In the genomic region with DNA sequence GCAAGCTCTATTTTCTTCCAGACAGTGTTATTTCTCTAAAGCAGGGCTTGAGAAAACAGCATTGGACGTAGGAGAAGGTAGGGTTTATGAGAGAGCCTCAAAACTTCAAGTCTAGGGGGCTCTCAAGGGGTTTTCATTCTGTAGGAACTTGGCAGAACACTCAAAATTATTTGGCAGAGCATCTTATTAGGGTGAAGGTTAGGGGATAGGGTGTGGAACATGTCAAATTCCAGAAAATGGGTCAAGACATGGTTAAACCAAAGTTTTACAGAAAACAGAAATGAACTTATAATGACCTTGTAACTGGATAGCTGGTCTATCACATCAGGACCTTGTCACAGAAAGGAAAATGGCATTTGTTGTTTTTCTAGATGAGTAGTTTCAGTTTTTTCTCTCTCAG, we compare ENCODE assay signal across 28 mouse cellular contexts.
DNase-seq lines count a peak whose midpoint lies in the region; ATAC-seq and TF ChIP-seq lines count a peak whose summit lies in the region.
"Had no signal": no experiment of that assay in that cellular context is flagged by ENCODE, and none has a peak within 500 bp of the region (broad histone marks: within the 10 kb centered on the region; RNA-seq: fewer than 3 reads in every experiment).

No protein-coding gene starts in this region.

- H3K27ac ChIP-seq in embryonic facial prominence, embryonic 13.5 days = 0 out of 2 replicates have a peak overlapping the region, but pooled peaks have one; percentile 5
- no peak overlapping the region for H3K27ac ChIP-seq in embryonic facial prominence, embryonic 10.5 days (replicated peaks)
- H3K27ac ChIP-seq in kidney, postnatal 0 days = peak overlapping the region; percentile 62
- 0 out of 2 replicates have a peak overlapping the region, but pooled peaks have one; percentile 21 for H3K27ac ChIP-seq in stomach, embryonic 15.5 days
- H3K27ac ChIP-seq: embryonic facial prominence, embryonic 12.5 days; hindbrain, embryonic 12.5 days; hindbrain, postnatal 0 days; limb, embryonic 15.5 days; liver, embryonic 13.5 days had no signal

- TF ChIP-seq CTCF in kidney, postnatal 0 days (IDR thresholded peaks at IDR 0.05; ENCODE audit: low read depth) = no peak

- 0 out of 2 replicates have a peak, but pooled peaks cover 4% of the 10 kb centered on the region for H3K4me1 ChIP-seq in embryonic facial prominence, embryonic 13.5 days
- peaks cover 10% of the 10 kb centered on the region for H3K4me1 ChIP-seq in embryonic facial prominence, embryonic 10.5 days
- H3K4me1 ChIP-seq in kidney, postnatal 0 days (replicated peaks; ENCODE audit: insufficient read depth, low read length) = no peaks in the 10 kb centered on the region
- H3K4me1 ChIP-seq in stomach, embryonic 15.5 days = 0 out of 2 replicates have a peak, but pooled peaks cover 3% of the 10 kb centered on the region
- H3K4me1 ChIP-seq: embryonic facial prominence, embryonic 12.5 days; hindbrain, embryonic 12.5 days; intestine, embryonic 15.5 days; limb, embryonic 15.5 days; liver, embryonic 13.5 days had no signal

- DNase-seq in embryonic facial prominence, embryonic 10.5 days (ENCODE audit: low spot score) = no peak
- peak; percentile 41 for DNase-seq in heart, adult 8-10 months (ENCODE audit: low spot score)
- DNase-seq in heart, postnatal 25 days (ENCODE audit: low spot score) = no peak
- peak; percentile 70 for DNase-seq in kidney, postnatal 0 days (ENCODE audit: low spot score)
- DNase-seq in kidney, postnatal 10 days = no peak
- no peak for DNase-seq in adrenal gland, adult 2 months
- DNase-seq: cerebellum, adult 11 months; cerebellum, adult 9-10 months; cerebellum, postnatal 36 days; gastrocnemius, postnatal 10 days; heart, postnatal 14 days; kidney, postnatal 25 days; liver, embryonic 13.5 days; lung, adult 18-20 months; lung, postnatal 10 days; midbrain, embryonic 14.5 days; thymus, postnatal 14 days had no signal

- no peaks in the 10 kb centered on the region for H3K27me3 ChIP-seq in embryonic facial prominence, embryonic 13.5 days
- no peaks in the 10 kb centered on the region for H3K27me3 ChIP-seq in embryonic facial prominence, embryonic 10.5 days (replicated peaks; ENCODE audit: low read depth, poor library complexity, severe bottlenecking)
- H3K27me3 ChIP-seq in kidney, postnatal 0 days (ENCODE audit: insufficient read depth, low read length) = no peaks in the 10 kb centered on the region
- H3K27me3 ChIP-seq in stomach, embryonic 15.5 days (replicated peaks) = no peaks in the 10 kb centered on the region
- H3K27me3 ChIP-seq: CH12.LX; embryonic facial prominence, embryonic 12.5 days; hindbrain, embryonic 12.5 days; intestine, embryonic 15.5 days; limb, embryonic 15.5 days; liver, embryonic 13.5 days; Patski had no signal

- H3K36me3 ChIP-seq in embryonic facial prominence, embryonic 13.5 days = peaks cover 69% of the 10 kb centered on the region
- peaks cover 96% of the 10 kb centered on the region for H3K36me3 ChIP-seq in embryonic facial prominence, embryonic 10.5 days (replicated peaks)
- peaks cover 58% of the 10 kb centered on the region for H3K36me3 ChIP-seq in kidney, postnatal 0 days (ENCODE audit: insufficient read depth, low read length)
- H3K36me3 ChIP-seq in stomach, embryonic 15.5 days = peaks cover 34% of the 10 kb centered on the region

- WGBS in embryonic facial prominence, embryonic 13.5 days = 64% methylated on average over 1 of the region's 1 CpGs
- WGBS in embryonic facial prominence, embryonic 10.5 days = 79% methylated on average over 1 of the region's 1 CpGs
- 53% methylated on average over 1 of the region's 1 CpGs for WGBS in kidney, postnatal 0 days
- 52% methylated on average over 1 of the region's 1 CpGs for WGBS in stomach, embryonic 15.5 days

- no peak overlapping the region for H3K4me3 ChIP-seq in embryonic facial prominence, embryonic 13.5 days
- H3K4me3 ChIP-seq in embryonic facial prominence, embryonic 10.5 days = no peak overlapping the region
- H3K4me3 ChIP-seq in kidney, postnatal 0 days (replicated peaks; ENCODE audit: low read depth, low read length) = no peak overlapping the region
- H3K4me3 ChIP-seq in stomach, embryonic 15.5 days (replicated peaks) = no peak overlapping the region
- H3K4me3 ChIP-seq: embryonic facial prominence, embryonic 12.5 days; erythroblast, embryonic 14.5 days; hindbrain, embryonic 12.5 days; intestine, embryonic 15.5 days; limb, embryonic 15.5 days; liver, embryonic 13.5 days had no signal

- H3K9me3 ChIP-seq in embryonic facial prominence, embryonic 13.5 days = no peaks in the 10 kb centered on the region
- H3K9me3 ChIP-seq in embryonic facial prominence, embryonic 10.5 days = no peaks in the 10 kb centered on the region
- no peaks in the 10 kb centered on the region for H3K9me3 ChIP-seq in kidney, postnatal 0 days (replicated peaks; ENCODE audit: low read length)
- no peaks in the 10 kb centered on the region for H3K9me3 ChIP-seq in stomach, embryonic 15.5 days
- H3K9me3 ChIP-seq: embryonic facial prominence, embryonic 12.5 days; hindbrain, embryonic 12.5 days; intestine, embryonic 15.5 days; limb, embryonic 15.5 days; liver, embryonic 13.5 days had no signal

- ATAC-seq in embryonic facial prominence, embryonic 13.5 days (ENCODE audit: insufficient number of reproducible peaks, insufficient read depth, low FRiP score, low TSS enrichment, low read depth) = no peak
- ATAC-seq in kidney, postnatal 0 days (replicated peaks; ENCODE audit: low FRiP score, low read depth) = no peak
- no peak for ATAC-seq in stomach, embryonic 15.5 days (ENCODE audit: insufficient read depth, low FRiP score, low read depth)
- ATAC-seq: forebrain, embryonic 16.5 days; hindbrain, postnatal 0 days; intestine, embryonic 15.5 days; Patski had no signal

- no peak overlapping the region for H3K4me2 ChIP-seq in embryonic facial prominence, embryonic 13.5 days
- H3K4me2 ChIP-seq in kidney, postnatal 0 days (ENCODE audit: low read length) = no peak overlapping the region
- H3K4me2 ChIP-seq in stomach, embryonic 15.5 days = no peak overlapping the region
- H3K4me2 ChIP-seq: embryonic facial prominence, embryonic 12.5 days; hindbrain, embryonic 12.5 days; intestine, embryonic 15.5 days; limb, embryonic 15.5 days; liver, embryonic 13.5 days had no signal

- intact Hi-C loops in heart, postnatal 25 days (cut with DNase I) = no loop called here

- H3K9ac ChIP-seq in embryonic facial prominence, embryonic 13.5 days = no peak overlapping the region
- H3K9ac ChIP-seq in kidney, postnatal 0 days (ENCODE audit: low read depth, low read length) = no peak overlapping the region
- no peak overlapping the region for H3K9ac ChIP-seq in stomach, embryonic 15.5 days
- H3K9ac ChIP-seq: embryonic facial prominence, embryonic 12.5 days; hindbrain, embryonic 12.5 days; intestine, embryonic 15.5 days; limb, embryonic 15.5 days; liver, embryonic 13.5 days had no signal

Comparison
In these comparisons a context has a peak if more than half of its experiments do, and no peak if none do; other contexts are left out.
1. DNase-seq: peak in heart, adult 8-10 months (single experiment) and kidney, postnatal 0 days (single experiment); none in embryonic facial prominence, embryonic 10.5 days (single experiment), heart, postnatal 25 days (single experiment), kidney, postnatal 10 days (single experiment) and adrenal gland, adult 2 months (single experiment).